Mouse (Mus musculus) embryonic facial prominence, embryonic 10.5 days (tissue): ENCODE results near the gene Ing2. TPM values are rescaled to one million over a fixed set of nuclear protein-coding genes. Genes with fewer than 3 reads are reported as not detected.

Experiments
- DNase-seq: peaks from one replicate; pipeline ENCODE4 v3.0.0-alpha.2; 2017; ENCODE audit warnings: low spot score
- H3K27ac ChIP-seq: fragments of 300-500 bp; sonication (generic); replicated peaks from 2 replicates; pipeline ENCODE4 v1.5.1; 2016; ENCODE audit warnings: mild to moderate bottlenecking
- H3K27me3 ChIP-seq: fragments of 300-500 bp; sonication (generic); replicated peaks from 2 replicates; pipeline ENCODE4 v1.6.1; 2016; ENCODE audit warnings: low read depth, mild to moderate bottlenecking; ENCODE audit not compliant: poor library complexity, severe bottlenecking
- H3K36me3 ChIP-seq: fragments of 300-500 bp; sonication (generic); replicated peaks from 2 replicates; pipeline ENCODE4 v1.6.1; 2016; ENCODE audit warnings: mild to moderate bottlenecking, moderate library complexity
- H3K4me1 ChIP-seq: fragments of 300-500 bp; sonication (generic); 2 replicates; pipeline ENCODE4 v1.6.1; 2016
- H3K4me3 ChIP-seq: fragments of 300-500 bp; sonication (generic); 2 replicates; pipeline ENCODE4 v1.5.1; 2016; ENCODE audit warnings: mild to moderate bottlenecking, moderate library complexity
- H3K9me3 ChIP-seq: fragments of 300-500 bp; sonication (generic); 2 replicates; pipeline ENCODE4 v1.6.1; 2016; ENCODE audit warnings: mild to moderate bottlenecking
- WGBS: fragments of 180-500 bp; shearing (Covaris S2); methylation state at CpG from one replicate; pipeline ENCODE4 v1.1.7; 2016; 5-methylcytosine and 5-hydroxymethylcytosine counted together
- polyA plus RNA-seq: library from polyadenylated mRNA; unstranded; fragments of >200 nt; fragmentation: Nextera tagmentation; extraction: Ambion mirVana; gene quantifications from 2 replicates; pipeline ENCODE4 v1.2.1, GENCODE M21; 2016

Gene Ing2
- polyA plus RNA-seq, 1 experiment from 2014 or later = 13.6 TPM

- Histone ChIP-seq H3K4me3 (peak overlapping the region; percentile 96), H3K36me3 (peaks cover 10% of the 10 kb centered on the region), H3K4me1 (peaks cover 15% of the 10 kb centered on the region), H3K9me3 (no peaks in the 10 kb centered on the region), H3K27me3 (no peaks in the 10 kb centered on the region), H3K27ac (peak overlapping the region; percentile 94)
- DNase-seq = peak; percentile 94
- under 1% methylated on average over 53 of the region's 53 CpGs for WGBS
Measured at GRCm38 (mm10) chr8:47673317-47674139, 1.8 kb downstream of the Ing2 start.

DNA sequence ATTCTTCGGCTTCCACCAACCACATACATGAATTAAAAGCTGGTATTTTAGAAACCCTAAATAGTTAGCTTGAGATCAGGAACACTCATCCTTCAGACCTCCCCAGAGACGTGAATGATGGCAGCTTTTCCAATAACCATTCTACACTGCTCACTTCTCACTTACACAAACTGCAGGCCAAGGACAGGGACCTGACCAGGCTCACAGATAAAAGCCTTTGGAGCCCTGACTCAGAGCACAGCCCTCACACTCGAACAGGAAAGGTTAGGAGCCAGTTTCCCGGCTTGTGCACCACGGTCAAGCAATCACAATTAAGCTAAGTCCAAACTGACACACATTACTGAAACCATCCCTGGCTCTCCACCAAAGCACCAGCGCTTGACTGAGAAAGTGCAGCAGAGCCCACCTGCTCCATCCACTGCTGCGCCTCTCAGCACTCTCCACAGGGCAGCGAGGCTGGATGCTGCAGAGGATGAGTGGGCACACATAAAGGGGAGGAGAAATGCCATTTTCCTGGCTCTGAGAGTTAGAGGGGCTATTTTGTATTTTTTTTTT lies 11.0 kb downstream of the Ing2 start:
- H3K27ac ChIP-seq = no peak overlapping the region
- H3K36me3 ChIP-seq = peaks cover 31% of the 10 kb centered on the region
- H3K4me1 ChIP-seq = no peaks in the 10 kb centered on the region
- no peaks in the 10 kb centered on the region for H3K9me3 ChIP-seq
- 87% methylated on average over 8 of the region's 8 CpGs for WGBS
- no peak overlapping the region for H3K4me3 ChIP-seq
- H3K27me3 ChIP-seq = no peaks in the 10 kb centered on the region
- DNase-seq = no peak

- H3K27me3 ChIP-seq = no peaks in the 10 kb centered on the region
Measured at GRCm38 (mm10) chr8:47663201-47663600, 12.2 kb downstream of the Ing2 start.

DNA sequence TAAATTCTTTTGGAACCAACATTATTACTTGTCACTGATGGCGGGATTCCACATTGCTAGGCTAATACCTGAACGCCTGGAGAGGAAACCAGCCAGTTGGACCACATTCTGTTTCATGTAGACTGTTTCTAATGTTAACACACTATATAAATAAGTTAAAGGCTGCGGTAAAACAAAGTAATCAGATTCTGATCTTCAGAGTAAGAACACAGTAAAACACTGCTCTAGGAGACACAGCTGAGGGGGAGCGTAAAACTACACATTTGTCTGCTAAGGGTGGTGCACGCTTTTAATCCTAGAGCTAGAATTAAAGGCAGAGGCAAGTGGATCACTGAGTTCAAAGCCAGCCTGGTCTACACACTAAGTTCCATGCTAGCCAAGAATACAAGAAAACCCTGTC lies 12.6 kb downstream of the Ing2 start:
- no peak overlapping the region for H3K27ac ChIP-seq
- no peaks in the 10 kb centered on the region for H3K9me3 ChIP-seq
- no peaks in the 10 kb centered on the region for H3K4me1 ChIP-seq
- H3K4me3 ChIP-seq = no peak overlapping the region
- H3K36me3 ChIP-seq = peaks cover 16% of the 10 kb centered on the region
- 95% methylated on average over 5 of the region's 5 CpGs for WGBS
- DNase-seq = no peak
- H3K27me3 ChIP-seq = no peaks in the 10 kb centered on the region

More at GRCm38 (mm10) chr8:47663201-47663600, 12.2 kb downstream of the Ing2 start:
- Histone ChIP-seq H3K4me1 (no peaks in the 10 kb centered on the region), H3K27ac (no peak overlapping the region), H3K9me3 (no peaks in the 10 kb centered on the region), H3K36me3 (peaks cover 21% of the 10 kb centered on the region), H3K4me3 (no peak overlapping the region)
- DNase-seq = no peak
- WGBS = 82% methylated on average over 5 of the region's 5 CpGs

DNA sequence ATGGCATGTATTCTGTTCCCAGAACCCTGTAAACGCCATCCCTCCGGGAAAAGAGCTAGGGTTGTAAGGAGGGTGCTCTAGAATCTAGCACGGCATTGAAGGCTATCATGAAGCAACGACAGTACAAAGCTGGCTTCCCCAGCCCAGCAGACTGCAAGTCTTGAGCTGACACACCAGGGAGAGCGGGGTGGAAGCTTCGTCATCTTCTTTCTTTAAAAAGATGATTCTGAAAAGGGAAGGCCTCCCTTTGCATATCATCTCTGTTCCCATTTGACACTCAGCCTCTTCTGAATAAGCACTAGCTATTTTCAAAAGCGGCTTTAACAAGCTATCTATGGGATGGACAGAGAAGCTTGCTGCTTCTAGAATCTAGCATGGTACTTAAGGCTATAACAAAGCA lies 15.0 kb downstream of the Ing2 start:
- H3K27me3 ChIP-seq = no peaks in the 10 kb centered on the region
- H3K27ac ChIP-seq = no peak overlapping the region
- no peak overlapping the region for H3K4me3 ChIP-seq
- 0 out of 2 replicates have a peak, but pooled peaks cover 1% of the 10 kb centered on the region for H3K36me3 ChIP-seq
- no peak for DNase-seq
- 93% methylated on average over 7 of the region's 7 CpGs for WGBS
- no peaks in the 10 kb centered on the region for H3K9me3 ChIP-seq
- H3K4me1 ChIP-seq = no peaks in the 10 kb centered on the region

DNA sequence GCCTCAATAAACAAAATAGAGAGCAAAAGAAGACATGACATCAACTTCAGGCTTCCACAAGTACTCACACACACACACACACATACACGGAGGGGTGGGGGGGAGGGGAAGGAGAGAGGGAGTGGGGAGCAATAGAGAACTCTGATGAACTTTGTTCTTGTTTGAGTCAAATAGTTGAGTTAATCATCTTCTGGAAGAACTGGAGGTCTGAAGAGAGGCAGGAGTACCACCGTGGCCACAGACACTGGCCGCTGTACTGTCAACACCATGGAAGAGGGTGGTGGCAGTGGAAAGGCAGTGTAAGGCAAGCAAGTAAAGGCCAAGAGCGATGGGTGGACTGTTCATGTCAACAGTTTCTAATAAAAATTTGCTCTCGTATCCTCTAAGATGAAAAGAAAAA lies 15.9 kb downstream of the Ing2 start:
- no peak for DNase-seq
- Histone ChIP-seq H3K9me3 (no peaks in the 10 kb centered on the region), H3K27me3 (no peaks in the 10 kb centered on the region), H3K4me3 (no peak overlapping the region), H3K36me3 (no peaks in the 10 kb centered on the region), H3K4me1 (no peaks in the 10 kb centered on the region), H3K27ac (no peak overlapping the region)
- 88% methylated on average over 5 of the region's 5 CpGs for WGBS

DNA sequence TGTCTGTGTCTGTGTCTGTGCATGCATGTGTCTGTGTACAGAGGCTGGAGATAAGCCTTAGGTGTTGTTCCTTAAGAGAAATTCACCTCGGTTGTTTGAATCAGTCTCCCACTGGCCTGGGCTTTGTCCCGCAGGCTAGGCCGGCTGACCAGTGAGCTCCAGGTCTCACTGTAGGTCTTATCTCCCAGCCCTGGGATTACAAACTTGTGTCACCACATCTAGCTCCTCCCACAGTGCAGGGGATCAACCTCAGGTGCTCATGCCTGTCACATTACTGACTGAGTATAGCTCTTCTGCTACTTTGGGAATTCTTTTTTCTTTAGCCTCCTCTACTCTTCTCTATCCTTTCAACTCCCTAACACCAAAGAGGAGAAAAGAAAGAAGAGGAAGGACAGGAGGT lies 20.9 kb downstream of the Ing2 start:
- H3K4me3 ChIP-seq = no peak overlapping the region
- 61% methylated on average over 3 of the region's 3 CpGs for WGBS
- no peaks in the 10 kb centered on the region for H3K9me3 ChIP-seq
- H3K36me3 ChIP-seq = no peaks in the 10 kb centered on the region
- no peak overlapping the region for H3K27ac ChIP-seq
- no peaks in the 10 kb centered on the region for H3K4me1 ChIP-seq
- H3K27me3 ChIP-seq = no peaks in the 10 kb centered on the region
- DNase-seq = no peak

GRCm38 (mm10) chr8:47652737-47653076 lies 22.6 kb downstream of the Ing2 start:
- WGBS = 94% methylated on average over 3 of the region's 3 CpGs
- Histone ChIP-seq H3K36me3 (no peaks in the 10 kb centered on the region), H3K4me3 (no peak overlapping the region), H3K27me3 (no peaks in the 10 kb centered on the region), H3K27ac (no peak overlapping the region), H3K4me1 (no peaks in the 10 kb centered on the region), H3K9me3 (no peaks in the 10 kb centered on the region)
- DNase-seq = no peak

DNA sequence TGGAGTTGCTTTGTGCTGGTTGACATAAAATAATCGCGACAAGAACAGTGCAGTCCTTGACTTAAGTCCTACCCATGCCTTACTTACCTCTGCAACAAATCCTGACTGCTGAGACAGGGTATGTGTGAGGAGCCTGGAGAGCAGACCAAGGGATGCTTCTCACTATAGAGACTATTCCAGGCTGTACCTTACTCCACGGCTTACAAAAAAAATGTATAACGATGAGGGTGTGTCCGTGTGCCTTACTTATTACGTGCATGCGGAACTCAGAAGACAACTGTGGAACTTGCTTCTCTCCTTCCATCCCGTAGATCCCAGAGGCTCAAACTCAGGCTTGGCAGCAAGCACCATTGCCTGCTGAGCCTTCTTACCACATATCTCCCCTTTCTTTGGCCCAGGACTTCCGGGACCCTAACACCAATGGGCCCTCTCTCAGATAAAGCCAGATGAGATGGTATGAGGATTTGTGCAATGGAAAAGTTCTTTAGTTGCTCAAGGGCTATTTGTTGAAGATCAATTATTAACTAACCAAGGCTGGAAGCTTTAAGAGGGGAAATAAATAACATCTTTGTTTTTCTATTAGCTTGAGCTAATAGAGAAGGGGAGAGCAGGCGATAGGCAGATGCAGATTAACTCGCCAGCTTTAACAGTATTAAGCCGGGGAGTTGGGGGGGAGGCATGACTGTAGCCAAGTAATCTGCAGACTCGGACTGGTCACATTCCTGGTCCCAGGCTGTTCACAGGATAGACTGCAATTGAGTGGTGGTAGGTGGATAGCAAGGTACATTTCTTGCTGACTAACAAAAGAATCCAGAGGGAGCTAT lies 23.2 kb downstream of the Ing2 start:
- DNase-seq = no peak
- H3K4me1 ChIP-seq = no peaks in the 10 kb centered on the region
- H3K9me3 ChIP-seq = no peaks in the 10 kb centered on the region; the same call in 1 of the 2 replicates
- 86% methylated on average over 13 of the region's 13 CpGs for WGBS
- H3K27me3 ChIP-seq = no peaks in the 10 kb centered on the region
- H3K36me3 ChIP-seq = no peaks in the 10 kb centered on the region
- H3K27ac ChIP-seq = no peak overlapping the region
- no peak overlapping the region for H3K4me3 ChIP-seq

GRCm38 (mm10) chr8:47650853-47651252 lies 24.5 kb downstream of the Ing2 start:
- H3K4me1 ChIP-seq = no peaks in the 10 kb centered on the region
- no peaks in the 10 kb centered on the region for H3K27me3 ChIP-seq
- WGBS = 64% methylated on average over 4 of the region's 4 CpGs
- peaks cover 7% of the 10 kb centered on the region; the same call in 1 of the 2 replicates for H3K9me3 ChIP-seq
- DNase-seq = no peak
- H3K4me3 ChIP-seq = no peak overlapping the region
- no peaks in the 10 kb centered on the region for H3K36me3 ChIP-seq
- H3K27ac ChIP-seq = no peak overlapping the region

GRCm38 (mm10) chr8:47649551-47649950 lies 25.8 kb downstream of the Ing2 start:
- Histone ChIP-seq H3K4me1 (no peaks in the 10 kb centered on the region), H3K27me3 (no peaks in the 10 kb centered on the region), H3K36me3 (no peaks in the 10 kb centered on the region), H3K9me3 (peaks cover 7% of the 10 kb centered on the region; the same call in 1 of the 2 replicates), H3K4me3 (no peak overlapping the region), H3K27ac (no peak overlapping the region)
- WGBS = 89% methylated on average over 9 of the region's 9 CpGs
- no peak for DNase-seq

GRCm38 (mm10) chr8:47642514-47643064 lies 32.8 kb downstream of the Ing2 start:
- DNase-seq = no peak

More at GRCm38 (mm10) chr8:47642514-47643064, 32.8 kb downstream of the Ing2 start:
- H3K27ac ChIP-seq = no peak overlapping the region
- no peaks in the 10 kb centered on the region for H3K36me3 ChIP-seq
- peaks cover 9% of the 10 kb centered on the region for H3K4me1 ChIP-seq
- WGBS = 73% methylated on average over 9 of the region's 9 CpGs
- peaks cover 14% of the 10 kb centered on the region; the same call in 1 of the 2 replicates for H3K9me3 ChIP-seq
- no peaks in the 10 kb centered on the region for H3K27me3 ChIP-seq
- no peak overlapping the region for H3K4me3 ChIP-seq
